Mouse (Mus musculus) MEL (cell line): ENCODE results near the gene Tmem131. TPM values are rescaled to one million over a fixed set of nuclear protein-coding genes. Genes with fewer than 3 reads are reported as not detected.

Source experiments
- DNase-seq: peaks from one replicate; pipeline ENCODE4 v3.0.0; 2011; ENCODE audit warnings: low read depth, low spot score
- H3K27ac ChIP-seq: 2 replicates; pipeline ENCODE4 v1.5.1; 2012; ENCODE audit warnings: low read depth, mild to moderate bottlenecking, control low read depth, low read length, moderate library complexity; ENCODE audit not compliant: control insufficient read depth
- H3K27me3 ChIP-seq, 2 experiments: fragments of 150-350 bp in 1 of 2; sonication (generic) in 1 of 2; 2 replicates each; pipeline ENCODE4 v1.6.1; 2012; ENCODE audit warnings: low read length in 2 of 2, mild to moderate bottlenecking in 2 of 2, improper control_type of control experiment in 1 of 2, moderate library complexity in 1 of 2; ENCODE audit not compliant: insufficient read depth in 2 of 2, control insufficient read depth in 1 of 2
- H3K36me3 ChIP-seq, 2 experiments: 2 replicates each; pipeline ENCODE4 v1.6.1; 2012 to 2014; ENCODE audit warnings: low read length in 2 of 2, improper control_type of control experiment in 1 of 2, inconsistent platforms in 1 of 2, mild to moderate bottlenecking in 1 of 2; ENCODE audit not compliant: insufficient read depth in 2 of 2, control insufficient read depth in 1 of 2
- H3K4me1 ChIP-seq, 2 experiments: fragments of 150-350 bp in 1 of 2; sonication (generic) in 1 of 2; 2 replicates each; pipeline ENCODE4 v1.6.1; 2012; ENCODE audit warnings: low read length in 2 of 2, improper control_type of control experiment in 1 of 2, mild to moderate bottlenecking in 1 of 2; ENCODE audit not compliant: insufficient read depth in 2 of 2, control insufficient read depth in 1 of 2
- H3K4me3 ChIP-seq, 2 experiments: fragments of 150-350 bp in 1 of 2; sonication (generic) in 1 of 2; 2 replicates each; pipeline ENCODE4 v1.5.1; 2012; ENCODE audit warnings: low read depth in 2 of 2, low read length in 2 of 2, mild to moderate bottlenecking in 2 of 2, moderate library complexity in 2 of 2, control low read depth in 1 of 2, improper control_type of control experiment in 1 of 2; ENCODE audit not compliant: control insufficient read depth in 1 of 2, insufficient read depth in 1 of 2
- H3K79me2 ChIP-seq: 2 replicates; pipeline ENCODE4 v1.6.1; 2012; ENCODE audit warnings: mild to moderate bottlenecking, low read length, moderate library complexity; ENCODE audit not compliant: control insufficient read depth, poor library complexity, insufficient read depth
- H3K9ac ChIP-seq: 2 replicates; pipeline ENCODE4 v1.6.1; 2012; ENCODE audit warnings: low read depth, mild to moderate bottlenecking, control low read depth, low read length, moderate library complexity; ENCODE audit not compliant: control insufficient read depth, poor library complexity, severe bottlenecking
- H3K9me3 ChIP-seq: fragments of 150-350 bp; sonication (generic); replicated peaks from 2 replicates; pipeline ENCODE4 v1.6.1; 2012; ENCODE audit warnings: mild to moderate bottlenecking, low read length, improper control_type of control experiment, moderate library complexity; ENCODE audit not compliant: insufficient read depth
- BHLHE40 ChIP-seq: IDR thresholded peaks from 2 replicates; pipeline ENCODE4 v1.6.1; 2012; ENCODE audit warnings: low read depth, mild to moderate bottlenecking, inconsistent platforms, low read length, improper control_type of control experiment, borderline replicate concordance
- CHD1 ChIP-seq: IDR thresholded peaks from 2 replicates; pipeline ENCODE4 v1.6.1; 2012; ENCODE audit warnings: low read depth, mild to moderate bottlenecking, inconsistent platforms, low read length, improper control_type of control experiment
- CHD2 ChIP-seq: IDR thresholded peaks from 2 replicates; pipeline ENCODE4 v1.6.1; 2011; ENCODE audit warnings: low read length, improper control_type of control experiment
- CTCF ChIP-seq, 3 experiments: IDR thresholded peaks in 2 of 3; conservative IDR thresholded peaks in 1 of 3; 2 replicates each; pipeline ENCODE4 v1.5.1; 2011 to 2012; ENCODE audit warnings: low read length in 3 of 3, low read depth in 2 of 3, mild to moderate bottlenecking in 2 of 3, improper control_type of control experiment in 1 of 3, inconsistent platforms in 1 of 3, mixed read lengths in 1 of 3, moderate library complexity in 1 of 3; ENCODE audit not compliant: control insufficient read depth in 1 of 3, insufficient read depth in 1 of 3, poor library complexity in 1 of 3, severe bottlenecking in 1 of 3
- ELF1 ChIP-seq: IDR thresholded peaks from 2 replicates; pipeline ENCODE4 v1.6.1; 2014; ENCODE audit warnings: low read depth, mild to moderate bottlenecking, inconsistent platforms, low read length, improper control_type of control experiment, moderate library complexity
- EP300 ChIP-seq, 2 experiments: IDR thresholded peaks; 2 replicates each; pipeline ENCODE4 v1.6.1; 2011; ENCODE audit warnings: improper control_type of control experiment in 2 of 2, low read length in 2 of 2, low read depth in 1 of 2, mild to moderate bottlenecking in 1 of 2
- ETS1 ChIP-seq: IDR thresholded peaks from 2 replicates; pipeline ENCODE4 v1.6.1; 2012; ENCODE audit warnings: low read depth, mild to moderate bottlenecking, inconsistent platforms, low read length, improper control_type of control experiment, moderate library complexity
- GABPA ChIP-seq: IDR thresholded peaks from 2 replicates; pipeline ENCODE4 v1.6.1; 2012; ENCODE audit warnings: low read depth, mild to moderate bottlenecking, inconsistent platforms, low read length, improper control_type of control experiment, moderate library complexity
- JUND ChIP-seq: IDR thresholded peaks from 2 replicates; pipeline ENCODE4 v1.6.1; 2011; ENCODE audit warnings: low read depth, mild to moderate bottlenecking, improper control_type of control experiment, low read length
- KAT2A ChIP-seq: conservative IDR thresholded peaks from 2 replicates; pipeline ENCODE4 v1.6.1; 2012; ENCODE audit warnings: low read depth, low read length, improper control_type of control experiment, inconsistent platforms
- MAFK ChIP-seq: IDR thresholded peaks from 2 replicates; pipeline ENCODE4 v1.6.1; 2011; ENCODE audit warnings: low read depth, mild to moderate bottlenecking, low read length, improper control_type of control experiment, borderline replicate concordance
- MAX ChIP-seq: IDR thresholded peaks from 2 replicates; pipeline ENCODE4 v1.6.1; 2011; ENCODE audit warnings: low read length, improper control_type of control experiment
- MAZ ChIP-seq: IDR thresholded peaks from 2 replicates; pipeline ENCODE4 v1.6.1; 2012; ENCODE audit warnings: low read depth, mild to moderate bottlenecking, inconsistent platforms, low read length, improper control_type of control experiment
- MEF2A ChIP-seq: IDR thresholded peaks from 2 replicates; pipeline ENCODE4 v1.6.1; 2014; ENCODE audit warnings: low read depth, mild to moderate bottlenecking, inconsistent platforms, low read length, improper control_type of control experiment; ENCODE audit not compliant: poor library complexity, insufficient replicate concordance, severe bottlenecking; ENCODE audit errors: extremely low read depth
- MXI1 ChIP-seq: IDR thresholded peaks from 2 replicates; pipeline ENCODE4 v1.6.1; 2011; ENCODE audit warnings: mild to moderate bottlenecking, low read depth, low read length, improper control_type of control experiment
- MYB ChIP-seq: IDR thresholded peaks from 2 replicates; pipeline ENCODE4 v1.6.1; 2011; ENCODE audit warnings: mild to moderate bottlenecking, low read depth, low read length, improper control_type of control experiment
- MYC ChIP-seq: IDR thresholded peaks from 2 replicates; pipeline ENCODE4 v1.6.1; 2011; ENCODE audit warnings: low read depth, mild to moderate bottlenecking, low read length, improper control_type of control experiment, moderate library complexity
- NELFE ChIP-seq: IDR thresholded peaks from 2 replicates; pipeline ENCODE4 v1.6.1; 2011; ENCODE audit warnings: low read depth, low read length, improper control_type of control experiment
- POLR2A ChIP-seq, 2 experiments: IDR thresholded peaks; 2 replicates each; pipeline ENCODE4 v1.6.1; 2011 to 2012; ENCODE audit warnings: low read length in 2 of 2, mild to moderate bottlenecking in 2 of 2, control low read depth in 1 of 2, improper control_type of control experiment in 1 of 2, low read depth in 1 of 2, moderate library complexity in 1 of 2; ENCODE audit not compliant: control insufficient read depth in 1 of 2, insufficient read depth in 1 of 2, poor library complexity in 1 of 2
- POLR2AphosphoS2 ChIP-seq: IDR thresholded peaks from 2 replicates; pipeline ENCODE4 v1.6.1; 2011; ENCODE audit warnings: low read length, improper control_type of control experiment
- RAD21 ChIP-seq: IDR thresholded peaks from 2 replicates; pipeline ENCODE4 v1.6.1; 2011; ENCODE audit warnings: mild to moderate bottlenecking, low read depth, low read length, improper control_type of control experiment
- SMC3 ChIP-seq: IDR thresholded peaks from 2 replicates; pipeline ENCODE4 v1.6.1; 2011; ENCODE audit warnings: low read depth, low read length, improper control_type of control experiment
- TAL1 ChIP-seq: IDR thresholded peaks from 2 replicates; pipeline ENCODE4 v1.6.1; 2012; ENCODE audit warnings: mild to moderate bottlenecking, inconsistent platforms, low read length, moderate library complexity, mixed read lengths
- TBP ChIP-seq: IDR thresholded peaks from 2 replicates; pipeline ENCODE4 v1.8.0; 2011; ENCODE audit warnings: low read depth, low read length, improper control_type of control experiment
- TCF12 ChIP-seq: IDR thresholded peaks from 2 replicates; pipeline ENCODE4 v1.6.1; 2014; ENCODE audit warnings: low read depth, mild to moderate bottlenecking, inconsistent platforms, low read length, improper control_type of control experiment, moderate library complexity
- UBTF ChIP-seq: IDR thresholded peaks from 2 replicates; pipeline ENCODE4 v1.6.1; 2012; ENCODE audit warnings: low read depth, mild to moderate bottlenecking, inconsistent platforms, low read length, improper control_type of control experiment, moderate library complexity, borderline replicate concordance; ENCODE audit not compliant: insufficient read depth
- USF1 ChIP-seq: IDR thresholded peaks from 2 replicates; pipeline ENCODE4 v1.6.1; 2014; ENCODE audit warnings: low read depth, mild to moderate bottlenecking, inconsistent platforms, low read length, improper control_type of control experiment, moderate library complexity
- USF2 ChIP-seq, 2 experiments: IDR thresholded peaks; 2 replicates each; pipeline ENCODE4 v1.6.1; 2011 to 2012; ENCODE audit warnings: improper control_type of control experiment in 2 of 2, low read length in 2 of 2, borderline replicate concordance in 1 of 2, inconsistent platforms in 1 of 2, low read depth in 1 of 2, mild to moderate bottlenecking in 1 of 2; ENCODE audit not compliant: insufficient read depth in 1 of 2
- ZC3H11A ChIP-seq: IDR thresholded peaks from 2 replicates; pipeline ENCODE4 v1.6.1; 2012; ENCODE audit warnings: low read depth, mild to moderate bottlenecking, inconsistent platforms, low read length, improper control_type of control experiment
- ZKSCAN1 ChIP-seq: IDR thresholded peaks from 2 replicates; pipeline ENCODE4 v1.6.1; 2012; ENCODE audit warnings: low read depth, mild to moderate bottlenecking, inconsistent platforms, low read length, improper control_type of control experiment, moderate library complexity
- ZMIZ1 ChIP-seq: IDR thresholded peaks from 2 replicates; pipeline ENCODE4 v1.6.1; 2012; ENCODE audit warnings: low read depth, mild to moderate bottlenecking, inconsistent platforms, low read length, improper control_type of control experiment, moderate library complexity
- ZNF384 ChIP-seq: IDR thresholded peaks from 2 replicates; pipeline ENCODE4 v1.6.1; 2012; ENCODE audit warnings: low read depth, mild to moderate bottlenecking, inconsistent platforms, low read length, improper control_type of control experiment
- polyA plus RNA-seq, 2 experiments: library from polyadenylated mRNA; stranded (reverse) in 1 of 2; unstranded in 1 of 2; fragments of >175 nt in 1 of 2; fragments of >200 nt in 1 of 2; gene quantifications; 2 replicates each; pipeline versions ENCODE4 v1.2.1 to v1.2.4; 2012; ENCODE audit warnings: low replicate concordance in 2 of 2, low read depth in 1 of 2; ENCODE audit not compliant: insufficient read length in 2 of 2, insufficient read depth in 1 of 2, missing spikeins in 1 of 2
- total RNA-seq: library from RNA; depleted of rRNA; stranded (reverse); fragments of 300-350 nt; gene quantifications from 2 replicates; pipeline ENCODE4 v1.2.3, GENCODE M21; 2012

Tmem131 gene
- total and polyA plus RNA-seq, 3 experiments: 11.4 to 196 (median 48.8) TPM

DNA sequence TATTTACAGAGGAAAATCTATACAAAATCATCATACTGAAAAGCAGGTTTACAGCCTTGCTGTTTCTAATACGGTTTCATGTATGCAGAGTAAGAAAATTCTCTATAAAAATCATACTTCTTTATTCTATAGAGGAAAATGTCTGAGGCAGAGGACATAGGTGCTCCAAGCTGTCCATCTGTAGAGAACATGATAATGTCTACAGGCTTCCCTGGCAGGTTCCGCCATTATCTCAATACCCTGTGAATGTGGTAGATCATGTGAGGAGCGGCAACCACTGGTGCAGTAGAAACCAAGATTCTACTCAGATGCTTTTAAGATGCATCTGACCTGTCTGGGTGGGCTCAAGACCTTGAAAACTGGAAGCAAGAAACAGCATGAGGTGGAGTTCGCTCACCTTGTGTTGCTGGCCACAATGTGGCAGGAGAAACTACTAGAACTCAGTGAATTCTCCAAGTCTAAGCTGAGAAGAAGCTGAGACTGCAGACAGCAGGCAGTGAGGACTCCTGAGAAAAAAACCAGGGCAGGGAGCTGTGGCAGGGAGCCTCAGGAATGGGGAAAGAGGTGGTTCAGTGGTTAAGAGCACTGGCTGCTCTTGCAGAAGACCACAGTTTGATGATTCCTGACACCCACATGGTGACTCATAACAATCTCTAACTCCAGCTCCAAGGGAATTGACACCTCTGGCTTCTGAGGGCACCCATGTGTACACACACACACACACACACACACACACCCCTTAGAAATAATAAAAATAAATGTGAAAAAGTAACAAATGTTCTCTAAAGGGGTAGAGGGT lies 20.6 kb downstream of the Tmem131 start (continued):
- TF ChIP-seq ZMIZ1: no peak

GRCm38 (mm10) chr1:36921614-36922393 lies 21.7 kb downstream of the Tmem131 start:
- Histone ChIP-seq H3K9ac (0 out of 2 replicates have a peak overlapping the region, but pooled peaks have one; percentile 9), H3K4me3 (no peak overlapping the region), H3K4me1 (peaks cover 57 to 82% of the 10 kb centered on the region in 2 experiments), H3K27me3 (no peaks in the 10 kb centered on the region), H3K9me3 (no peaks in the 10 kb centered on the region), H3K79me2 (peaks cover 33% of the 10 kb centered on the region), H3K36me3 (peaks cover 0 to 85% of the 10 kb centered on the region in 2 experiments; a peak in 2 of 4 replicates), H3K27ac (peak overlapping the region; percentile 98)
- DNase-seq: no peak
- TF ChIP-seq UBTF (no peak), MEF2A (no peak), MAZ (no peak), BHLHE40 (peak; percentile 54; the same call in 1 of the 2 replicates), TCF12 (peak; percentile 42; the same call in 1 of the 2 replicates), MYC (no peak), POLR2A (IDR thresholded peaks at IDR 0.05; ENCODE audit: control insufficient read depth in 1 of 2, insufficient read depth in 1 of 2, low read depth in 1 of 2, low read length in 2 of 2, poor library complexity in 1 of 2) (no peak), USF1 (peak; percentile 68), GABPA (no peak), JUND (no peak), POLR2AphosphoS2 (no peak), MXI1 (0 out of 2 replicates have a peak, but pooled peaks have one; percentile 27), ZC3H11A (no peak), ETS1 (peak; percentile 60; the same call in 1 of the 2 replicates), ZNF384 (no peak), SMC3 (no peak), MAX (peak; percentile 42; the same call in 1 of the 2 replicates), MAFK (no peak), CHD1 (0 out of 2 replicates have a peak, but pooled peaks have one; percentile 53), NELFE (no peak), CHD2 (no peak), EP300 (IDR thresholded peaks at IDR 0.05; ENCODE audit: low read depth in 1 of 2, low read length in 2 of 2) (peak in 1 of 2 experiments; percentile 39; a peak in 1 of 4 replicates), ZKSCAN1 (no peak), RAD21 (no peak), CTCF (IDR thresholded peaks at IDR 0.05 in 2 of 3, conservative IDR thresholded peaks at IDR 0.05 in 1 of 3; ENCODE audit: control insufficient read depth in 1 of 3, insufficient read depth in 1 of 3, low read depth in 2 of 3, low read length in 3 of 3, poor library complexity in 1 of 3, severe bottlenecking in 1 of 3) (no peak), USF2 (IDR thresholded peaks at IDR 0.05; ENCODE audit: borderline replicate concordance in 1 of 2, insufficient read depth in 1 of 2, low read depth in 1 of 2, low read length in 2 of 2) (no peak), ZMIZ1 (no peak), TBP (no peak), KAT2A (no peak), ELF1 (no peak), TAL1 (no peak), MYB (no peak)
